Mouse (Mus musculus): ENCODE measurements around the gene Homer2. TPM values are rescaled to one million over a fixed set of nuclear protein-coding genes. Genes with fewer than 3 reads are reported as not detected.

The Homer2 gene
- polyA plus RNA-seq, 1 experiment from 2014 or later = 11.7 TPM

DNA sequence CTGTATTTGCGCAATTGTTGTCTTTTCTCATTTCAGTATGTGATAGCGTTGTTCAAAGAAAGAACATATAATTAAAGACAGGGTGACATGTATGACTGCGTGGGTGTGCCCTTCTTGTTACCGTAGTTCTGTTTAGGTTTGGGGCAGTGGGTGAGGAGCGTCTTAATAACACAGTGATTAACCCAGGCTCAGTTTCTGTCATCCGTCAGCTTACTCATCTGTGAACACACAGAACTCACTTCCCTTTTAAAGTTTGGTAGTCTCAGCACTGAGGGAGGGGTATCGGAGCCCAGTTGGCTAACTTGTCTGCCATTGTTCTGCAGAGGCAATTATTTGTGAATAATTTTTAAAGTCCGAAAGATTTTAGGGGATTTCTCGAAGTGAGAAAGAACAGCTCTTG lies 20.4 kb upstream of the Homer2 start:
- H3K4me2 ChIP-seq (replicated peaks; ENCODE audit: low read depth, low read length) = no peak overlapping the region
- no peak overlapping the region for H3K27ac ChIP-seq (ENCODE audit: low read length)
- no peaks in the 10 kb centered on the region for H3K9me3 ChIP-seq (ENCODE audit: low read length)
- no peak overlapping the region for H3K9ac ChIP-seq (replicated peaks; ENCODE audit: low read length)
- H3K36me3 ChIP-seq (ENCODE audit: insufficient read depth, low read length) = no peaks in the 10 kb centered on the region
- ATAC-seq (ENCODE audit: low FRiP score, low TSS enrichment) = no peak
- H3K27me3 ChIP-seq (ENCODE audit: insufficient read depth, low read length) = no peaks in the 10 kb centered on the region
- 61% methylated on average over 9 of the region's 9 CpGs for WGBS
- 0 out of 2 replicates have a peak, but pooled peaks cover 4% of the 10 kb centered on the region for H3K4me1 ChIP-seq (ENCODE audit: insufficient read depth, low read length)
- no peak overlapping the region for H3K4me3 ChIP-seq (ENCODE audit: low read length)

GRCm38 (mm10) chr7:81726728-81727005 lies 19.3 kb upstream of the Homer2 start:
- no peak for ATAC-seq (ENCODE audit: low FRiP score, low TSS enrichment)
- no peak overlapping the region for H3K27ac ChIP-seq (ENCODE audit: low read length)

DNA sequence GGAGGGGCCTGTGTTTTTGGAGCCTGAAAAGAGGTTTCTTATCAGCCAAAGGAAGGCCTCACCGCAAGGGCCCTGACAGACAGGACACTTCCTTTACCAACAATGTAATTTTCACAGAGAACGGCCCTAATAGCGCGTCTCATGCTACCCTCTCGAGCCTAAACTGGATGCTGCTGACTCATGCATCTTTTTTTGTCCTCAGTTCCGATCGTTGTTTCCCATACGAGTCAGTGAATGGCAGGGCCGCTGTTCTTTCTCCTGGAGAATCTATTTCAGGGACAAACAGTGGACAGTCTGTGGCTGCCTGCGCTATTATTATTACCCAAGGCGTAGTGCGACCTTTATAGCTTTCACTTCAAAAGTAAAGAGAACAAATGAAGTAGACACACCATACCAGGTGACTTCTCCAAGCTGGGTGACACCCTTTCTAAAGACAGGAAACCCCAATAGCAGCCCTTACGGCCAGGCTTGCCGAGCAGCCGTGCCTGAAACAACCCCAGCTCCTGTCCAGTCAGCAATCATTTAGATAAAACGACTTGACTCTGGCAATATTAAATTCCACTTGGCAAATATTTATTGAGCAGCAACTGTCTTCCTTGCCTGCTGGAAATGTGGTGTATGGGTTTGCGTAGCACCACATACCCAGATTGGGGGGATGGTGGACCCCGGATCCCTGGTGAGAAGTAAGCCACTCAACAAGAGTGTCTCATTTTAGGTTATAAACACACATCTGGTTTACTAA lies 18.8 kb upstream of the Homer2 start:
- no peaks in the 10 kb centered on the region for H3K36me3 ChIP-seq (ENCODE audit: insufficient read depth, low read length)
- 62% methylated on average over 18 of the region's 18 CpGs for WGBS
- H3K4me2 ChIP-seq (replicated peaks; ENCODE audit: low read depth, low read length) = no peak overlapping the region
- no peak overlapping the region for H3K27ac ChIP-seq (ENCODE audit: low read length)
- no peak overlapping the region for H3K9ac ChIP-seq (replicated peaks; ENCODE audit: low read length)
- no peak overlapping the region for H3K4me3 ChIP-seq (ENCODE audit: low read length)
- no peaks in the 10 kb centered on the region for H3K9me3 ChIP-seq (ENCODE audit: low read length)
- ATAC-seq (ENCODE audit: low FRiP score, low TSS enrichment) = no peak
- peaks cover 6% of the 10 kb centered on the region; the same call in 1 of the 2 replicates for H3K4me1 ChIP-seq (ENCODE audit: insufficient read depth, low read length)
- no peaks in the 10 kb centered on the region for H3K27me3 ChIP-seq (ENCODE audit: insufficient read depth, low read length)

More at GRCm38 (mm10) chr7:81726728-81727005, 19.3 kb upstream of the Homer2 start:
- H3K36me3 ChIP-seq (ENCODE audit: insufficient read depth, low read length) = no peaks in the 10 kb centered on the region
- H3K27me3 ChIP-seq (ENCODE audit: insufficient read depth, low read length) = no peaks in the 10 kb centered on the region
- H3K4me3 ChIP-seq (ENCODE audit: low read length) = no peak overlapping the region
- no peak overlapping the region for H3K4me2 ChIP-seq (replicated peaks; ENCODE audit: low read depth, low read length)
- 24% methylated on average over 2 of the region's 2 CpGs for WGBS
- H3K9ac ChIP-seq (replicated peaks; ENCODE audit: low read length) = no peak overlapping the region
- H3K9me3 ChIP-seq (ENCODE audit: low read length) = no peaks in the 10 kb centered on the region
- H3K4me1 ChIP-seq (ENCODE audit: insufficient read depth, low read length) = 0 out of 2 replicates have a peak, but pooled peaks cover 4% of the 10 kb centered on the region

- peaks cover 10% of the 10 kb centered on the region; the same call in 1 of the 2 replicates for H3K4me1 ChIP-seq (ENCODE audit: insufficient read depth, low read length)
- no peaks in the 10 kb centered on the region for H3K27me3 ChIP-seq (ENCODE audit: insufficient read depth, low read length)
- ATAC-seq (ENCODE audit: low FRiP score, low TSS enrichment) = no peak
- H3K9ac ChIP-seq (replicated peaks; ENCODE audit: low read length) = no peak overlapping the region
- 92% methylated on average over 10 of the region's 10 CpGs for WGBS
- no peak overlapping the region for H3K27ac ChIP-seq (ENCODE audit: low read length)
- no peaks in the 10 kb centered on the region for H3K36me3 ChIP-seq (ENCODE audit: insufficient read depth, low read length)
- no peak overlapping the region for H3K4me2 ChIP-seq (replicated peaks; ENCODE audit: low read depth, low read length)
- H3K9me3 ChIP-seq (ENCODE audit: low read length) = no peaks in the 10 kb centered on the region
- no peak overlapping the region for H3K4me3 ChIP-seq (ENCODE audit: low read length)
Observed at GRCm38 (mm10) chr7:81723851-81724250, 16.5 kb upstream of the Homer2 start.

DNA sequence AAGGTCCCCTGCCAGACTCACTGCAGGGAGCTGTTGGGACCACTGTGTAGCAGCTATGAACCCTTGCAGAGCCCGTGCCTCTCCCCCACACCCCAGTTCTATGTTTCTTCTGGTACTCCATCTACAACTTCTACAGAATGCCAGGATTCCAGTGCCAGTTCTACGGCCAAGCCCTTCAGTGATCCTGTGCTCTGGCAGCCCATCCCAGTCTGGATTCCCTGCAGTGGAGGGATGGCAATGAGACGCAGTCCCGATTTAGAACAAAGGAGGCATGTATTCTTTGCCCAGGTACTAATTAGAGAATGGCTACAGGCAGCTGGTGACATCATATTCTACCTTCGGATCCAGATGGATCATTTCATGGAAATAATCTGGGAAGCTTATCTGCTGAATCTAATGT lies 13.9 kb upstream of the Homer2 start:
- Histone ChIP-seq H3K27me3 (ENCODE audit: insufficient read depth, low read length) (no peaks in the 10 kb centered on the region), H3K4me3 (ENCODE audit: low read length) (no peak overlapping the region), H3K9ac (replicated peaks; ENCODE audit: low read length) (0 out of 2 replicates have a peak overlapping the region, but pooled peaks have one; percentile 14), H3K4me1 (ENCODE audit: insufficient read depth, low read length) (peaks cover 5% of the 10 kb centered on the region; the same call in 1 of the 2 replicates), H3K9me3 (ENCODE audit: low read length) (no peaks in the 10 kb centered on the region), H3K4me2 (replicated peaks; ENCODE audit: low read depth, low read length) (no peak overlapping the region), H3K36me3 (ENCODE audit: insufficient read depth, low read length) (no peaks in the 10 kb centered on the region), H3K27ac (ENCODE audit: low read length) (peak overlapping the region; percentile 19; the same call in 1 of the 2 replicates)
- no peak for ATAC-seq (ENCODE audit: low FRiP score, low TSS enrichment)
- 70% methylated on average over 5 of the region's 5 CpGs for WGBS

DNA sequence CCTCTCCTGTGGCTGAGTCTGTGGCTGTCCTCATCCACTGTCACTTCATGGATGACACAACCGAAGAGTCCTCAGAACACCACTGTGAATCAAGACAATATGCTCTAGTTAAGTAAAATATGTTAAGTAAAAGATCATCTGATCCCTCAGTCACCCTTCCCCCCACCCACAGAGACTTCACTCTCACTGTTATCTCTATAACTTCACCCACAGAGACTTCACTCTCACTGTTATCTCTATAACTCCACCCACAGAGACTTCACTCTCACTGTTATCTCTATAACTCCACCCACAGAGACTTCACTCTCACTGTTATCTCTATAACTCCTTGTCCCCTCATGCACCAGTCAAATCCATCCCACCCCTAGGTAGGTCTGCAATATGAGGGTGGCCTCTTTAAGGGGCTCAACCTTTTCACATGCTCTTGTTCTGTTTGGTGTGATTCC lies 11.9 kb upstream of the Homer2 start:
- H3K4me2 ChIP-seq (replicated peaks; ENCODE audit: low read depth, low read length) = no peak overlapping the region
- H3K9me3 ChIP-seq (ENCODE audit: low read length) = no peaks in the 10 kb centered on the region
- H3K4me3 ChIP-seq (ENCODE audit: low read length) = no peak overlapping the region
- WGBS = 86% methylated on average over 1 of the region's 1 CpGs
- H3K27me3 ChIP-seq (ENCODE audit: insufficient read depth, low read length) = no peaks in the 10 kb centered on the region
- no peak overlapping the region for H3K27ac ChIP-seq (ENCODE audit: low read length)
- ATAC-seq (ENCODE audit: low FRiP score, low TSS enrichment) = no peak
- peaks cover 5% of the 10 kb centered on the region; the same call in 1 of the 2 replicates for H3K4me1 ChIP-seq (ENCODE audit: insufficient read depth, low read length)
- no peaks in the 10 kb centered on the region for H3K36me3 ChIP-seq (ENCODE audit: insufficient read depth, low read length)
- no peak overlapping the region for H3K9ac ChIP-seq (replicated peaks; ENCODE audit: low read length)

DNA sequence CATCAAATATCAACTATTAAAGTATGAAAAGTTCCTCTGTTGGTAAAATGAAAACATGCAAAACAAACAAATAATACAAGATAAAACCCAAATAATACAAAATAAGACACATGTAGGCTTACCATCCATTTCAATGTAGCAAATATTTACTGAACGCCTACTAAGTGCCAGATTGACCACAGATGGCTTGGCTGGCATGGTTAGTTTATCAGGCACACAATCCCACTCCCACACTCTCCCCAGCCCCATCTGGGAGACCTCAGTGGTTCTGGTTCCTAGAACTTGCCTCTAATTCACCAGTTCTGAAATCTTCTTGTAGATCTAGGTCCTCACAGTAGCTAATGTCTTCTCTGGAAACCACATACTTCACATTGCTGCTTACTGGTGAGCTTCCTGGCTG lies 11.3 kb upstream of the Homer2 start:
- 76% methylated on average over 1 of the region's 1 CpGs for WGBS
- no peaks in the 10 kb centered on the region for H3K36me3 ChIP-seq (ENCODE audit: insufficient read depth, low read length)
- H3K27ac ChIP-seq (ENCODE audit: low read length) = no peak overlapping the region
- no peak overlapping the region for H3K4me3 ChIP-seq (ENCODE audit: low read length)
- H3K4me1 ChIP-seq (ENCODE audit: insufficient read depth, low read length) = peaks cover 5% of the 10 kb centered on the region; the same call in 1 of the 2 replicates
- H3K4me2 ChIP-seq (replicated peaks; ENCODE audit: low read depth, low read length) = no peak overlapping the region
- no peak overlapping the region for H3K9ac ChIP-seq (replicated peaks; ENCODE audit: low read length)
- no peak for ATAC-seq (ENCODE audit: low FRiP score, low TSS enrichment)
- H3K27me3 ChIP-seq (ENCODE audit: insufficient read depth, low read length) = no peaks in the 10 kb centered on the region
- H3K9me3 ChIP-seq (ENCODE audit: low read length) = no peaks in the 10 kb centered on the region

- whole genome bisulfite sequencing = 82% methylated on average over 4 of the region's 4 CpGs
Observed at GRCm38 (mm10) chr7:81710166-81710565, 2.8 kb upstream of the Homer2 start.

DNA sequence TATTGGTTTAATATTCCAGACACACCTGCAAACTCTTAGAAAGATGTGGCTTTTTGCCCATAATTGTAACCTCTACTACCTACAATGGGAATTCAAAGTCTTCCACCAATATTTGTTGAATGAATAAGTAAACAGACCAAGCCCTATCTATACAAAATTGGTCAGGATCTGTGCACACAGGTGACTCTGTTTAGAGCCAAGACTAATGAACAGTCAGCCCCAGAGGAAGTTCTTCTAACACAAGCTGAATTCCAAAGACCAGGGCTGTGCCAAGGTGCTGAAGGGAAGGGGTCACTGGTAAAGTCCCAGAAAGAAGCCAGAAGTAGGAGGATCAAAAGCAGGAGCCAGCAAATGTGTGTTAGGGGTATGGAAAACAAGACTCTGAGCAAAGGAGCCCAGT lies 838 bp upstream of the Homer2 start:
- ATAC-seq (ENCODE audit: low FRiP score, low TSS enrichment) = no peak
- Histone ChIP-seq H3K9me3 (ENCODE audit: low read length) (peaks cover 5% of the 10 kb centered on the region; the same call in 1 of the 2 replicates), H3K9ac (replicated peaks; ENCODE audit: low read length) (no peak overlapping the region), H3K27me3 (ENCODE audit: insufficient read depth, low read length) (peaks cover 32% of the 10 kb centered on the region), H3K27ac (ENCODE audit: low read length) (no peak overlapping the region), H3K4me3 (ENCODE audit: low read length) (no peak overlapping the region), H3K36me3 (ENCODE audit: insufficient read depth, low read length) (no peaks in the 10 kb centered on the region), H3K4me1 (ENCODE audit: insufficient read depth, low read length) (peaks cover 9% of the 10 kb centered on the region; the same call in 1 of the 2 replicates), H3K4me2 (replicated peaks; ENCODE audit: low read depth, low read length) (no peak overlapping the region)

More at GRCm38 (mm10) chr7:81710166-81710565, 2.8 kb upstream of the Homer2 start:
- no peak overlapping the region for H3K27ac ChIP-seq (ENCODE audit: low read length)
- no peaks in the 10 kb centered on the region for H3K36me3 ChIP-seq (ENCODE audit: insufficient read depth, low read length)
- peaks cover 9% of the 10 kb centered on the region; the same call in 1 of the 2 replicates for H3K4me1 ChIP-seq (ENCODE audit: insufficient read depth, low read length)
- H3K4me2 ChIP-seq (replicated peaks; ENCODE audit: low read depth, low read length) = no peak overlapping the region
- peaks cover 27% of the 10 kb centered on the region for H3K27me3 ChIP-seq (ENCODE audit: insufficient read depth, low read length)
- no peak overlapping the region for H3K4me3 ChIP-seq (ENCODE audit: low read length)
- ATAC-seq (ENCODE audit: low FRiP score, low TSS enrichment) = no peak
- H3K9ac ChIP-seq (replicated peaks; ENCODE audit: low read length) = no peak overlapping the region
- H3K9me3 ChIP-seq (ENCODE audit: low read length) = peaks cover 5% of the 10 kb centered on the region; the same call in 1 of the 2 replicates

Measured in kidney, embryonic 16.5 days (tissue).